24 mouse cellular contexts compared by ENCODE assay signal in genomic region chr1:191200816-191201602, GRCm38 (mm10). TPM values are rescaled to one million over a fixed set of nuclear protein-coding genes. Genes with fewer than 3 reads are reported as not detected.
DNase-seq lines count a peak whose midpoint lies in the region; ATAC-seq lines count a peak whose summit lies in the region.
"Had no signal": no experiment of that assay in that cellular context is flagged by ENCODE, and none has a peak within 500 bp of the region (broad histone marks: within the 10 kb centered on the region; RNA-seq: fewer than 3 reads in every experiment).

No protein-coding gene starts in this region.

- ATAC-seq in monocyte, adult 5-6 weeks (replicated peaks; ENCODE audit: insufficient number of reproducible peaks, low FRiP score, low TSS enrichment, poor library complexity, severe bottlenecking), result peak; percentile 88
- ATAC-seq: forebrain, embryonic 13.5 days; midbrain, embryonic 16.5 days had no signal

- intact Hi-C loops in heart, postnatal 25 days (cut with DNase I), result no loop called here

- H3K4me1 ChIP-seq in brown adipose tissue, adult 24 weeks (ENCODE audit: control insufficient read depth, insufficient read depth, insufficient read length, low read length), result no peaks in the 10 kb centered on the region
- H3K4me1 ChIP-seq: forebrain, embryonic 13.5 days; hindbrain, embryonic 15.5 days; limb, embryonic 10.5 days; lung, embryonic 15.5 days; neural tube, embryonic 15.5 days had no signal

- peak overlapping the region; percentile 80 for H3K27ac ChIP-seq in brown adipose tissue, adult 24 weeks (replicated peaks; ENCODE audit: low read depth, low read length)
- H3K27ac ChIP-seq: forebrain, embryonic 13.5 days; hindbrain, embryonic 15.5 days; limb, embryonic 10.5 days; lung, embryonic 15.5 days; neural tube, embryonic 15.5 days had no signal

- H3K4me3 ChIP-seq in brown adipose tissue, adult 24 weeks (ENCODE audit: insufficient read depth, low read depth, low read length), result no peak overlapping the region
- H3K4me3 ChIP-seq: forebrain, embryonic 13.5 days; hindbrain, embryonic 15.5 days; limb, embryonic 10.5 days; lung, embryonic 15.5 days; neural tube, embryonic 15.5 days had no signal

- peak; percentile 49 to 50 for DNase-seq in heart, adult 9 months (ENCODE audit: low spot score in 2 of 2)
- DNase-seq in heart, postnatal 25 days (ENCODE audit: low spot score), result no peak
- peak; percentile 47 to 66 for DNase-seq in lung, adult 18-20 months
- DNase-seq in lung, postnatal 14 days, result no peak
- no peak for DNase-seq in frontal cortex, postnatal 14 days (ENCODE audit: low spot score in 2 of 2)
- no peak for DNase-seq in kidney, postnatal 14 days
- DNase-seq: adrenal gland, postnatal 14 days; cerebellum, adult 11 months; cerebellum, postnatal 36 days; gastrocnemius, postnatal 10 days; kidney, adult 8-10 months had no signal

RNA-seq across cellular contexts. Expression of gene Atf3, which starts 16.8 kb away (rescaled TPM):
- total RNA-seq in heart, postnatal 25 days (2021), result 1 to 10 TPM; 4.9 to 6.0 TPM
- 8.8 and 22.2 TPM in 2 replicates for polyA plus RNA-seq in brown adipose tissue, adult 24 weeks (2012; ENCODE audit: insufficient read depth, insufficient read length, missing spikeins)
- 225 to 427 TPM (median 242 TPM) in 3 replicates for total RNA-seq in monocyte, adult 5-6 weeks (2017)
- polyA plus RNA-seq: testis, adult 2 months had no signal

RNA-seq across cellular contexts. Expression of gene Fam71a, which starts 36.4 kb away (rescaled TPM):
- not detected for total RNA-seq in heart, postnatal 25 days (2021)
- not detected in 2 replicates for polyA plus RNA-seq in brown adipose tissue, adult 24 weeks (2012; ENCODE audit: insufficient read depth, insufficient read length, missing spikeins)
- 0.21 to 3.1 TPM (median 1.3 TPM) in 3 replicates for total RNA-seq in monocyte, adult 5-6 weeks (2017)
- total RNA-seq: adrenal gland, postnatal 14 days; ES-E14; gastrocnemius, postnatal 10 days; layer of hippocampus, adult 8-10 months had no signal
- polyA plus RNA-seq: embryonic facial prominence, embryonic 14.5 days; forebrain, embryonic 13.5 days; heart, postnatal 0 days; hindbrain, embryonic 15.5 days; limb, embryonic 10.5 days; lung, embryonic 15.5 days; midbrain, embryonic 16.5 days; neural tube, embryonic 15.5 days had no signal

Comparison
In these comparisons a context has a peak if more than half of its experiments do, and no peak if none do; other contexts are left out.
1. DNase-seq: peak in heart, adult 9 months (2 of 2) and lung, adult 18-20 months (2 of 2); none in heart, postnatal 25 days (single experiment), lung, postnatal 14 days (single experiment), frontal cortex, postnatal 14 days (0 of 2) and kidney, postnatal 14 days (single experiment).
2. RNA of gene Atf3, which starts 16.8 kb away (total RNA-seq): 225 to 427 TPM in monocyte, adult 5-6 weeks; 4.9 to 6.0 TPM in heart, postnatal 25 days; every median in the first group is over 10 times any median in the second.